ENCODE assay signal across 23 mouse cellular contexts in genomic region chr9:14903006-14903405, GRCm38 (mm10). TPM values are rescaled to one million over a fixed set of nuclear protein-coding genes. Genes with fewer than 3 reads are reported as not detected.
"Had no signal": no experiment of that assay in that cellular context is flagged by ENCODE, and none has a peak within 500 bp of the region (broad histone marks: within the 10 kb centered on the region; RNA-seq: fewer than 3 reads in every experiment).

No protein-coding gene starts in this region.

- ATAC-seq: liver, postnatal 0 days; midbrain, embryonic 15.5 days had no signal

- DNase-seq: kidney, adult 18-20 months; kidney, adult 9 months; kidney, postnatal 14 days; kidney, postnatal 4 days; left cerebral cortex, postnatal 4 days; liver, postnatal 0 days; lung, embryonic 14.5 days; right cerebral cortex, adult 18-20 months; right cerebral cortex, postnatal 14 days; right cerebral cortex, postnatal 4 days had no signal

- H3K27ac ChIP-seq: limb, embryonic 12.5 days; limb, embryonic 15.5 days; liver, embryonic 14.5 days; macrophage; midbrain, embryonic 12.5 days; midbrain, embryonic 15.5 days; neural tube, embryonic 12.5 days; neural tube, embryonic 15.5 days had no signal

- H3K4me3 ChIP-seq: limb, embryonic 12.5 days; limb, embryonic 15.5 days; midbrain, embryonic 12.5 days; midbrain, embryonic 15.5 days; neural tube, embryonic 12.5 days; neural tube, embryonic 15.5 days had no signal

- H3K36me3 ChIP-seq: limb, embryonic 12.5 days; limb, embryonic 15.5 days; midbrain, embryonic 12.5 days; midbrain, embryonic 15.5 days; neural tube, embryonic 12.5 days; neural tube, embryonic 15.5 days had no signal

- H3K27me3 ChIP-seq: limb, embryonic 12.5 days; limb, embryonic 15.5 days; midbrain, embryonic 12.5 days; midbrain, embryonic 15.5 days; neural tube, embryonic 12.5 days had no signal

RNA-seq across cellular contexts. Expression of gene Izumo1r, which starts 0.7 kb away (rescaled TPM):
- polyA plus RNA-seq: kidney, embryonic 16.5 days; limb, embryonic 12.5 days; liver, embryonic 11.5 days; liver, embryonic 14.5 days; liver, postnatal 0 days; macrophage; midbrain, embryonic 12.5 days; midbrain, embryonic 15.5 days; neural tube, embryonic 12.5 days; neural tube, embryonic 15.5 days; stomach, embryonic 16.5 days; testis, adult 2 months had no signal

RNA-seq across cellular contexts. Expression of gene Gpr83, which starts 43.0 kb away (rescaled TPM):
- polyA plus RNA-seq: liver, embryonic 11.5 days; liver, embryonic 14.5 days; liver, postnatal 0 days; urinary bladder, adult 2 months had no signal
